Mouse (Mus musculus): Measurements from ENCODE around the gene Fam57a.

GRCm38 (mm10) chr11:76130859-76131258, 48.6 kb upstream of the Fam57a start:
- TF ChIP-seq GATA1 (IDR thresholded peaks at IDR 0.05; ENCODE audit: borderline replicate concordance, low read length) (no peak), FLI1 (IDR thresholded peaks at IDR 0.05; ENCODE audit: low read length) (no peak)
